Mouse (Mus musculus) liver, postnatal 0 days (tissue): ENCODE measurements around the gene Adam12.

Source experiments
- CTCF ChIP-seq: sonication (generic); IDR thresholded peaks from 2 replicates; pipeline ENCODE4 v1.5.1; 2016; ENCODE audit warnings: antibody characterized with exemption, low read depth
- EP300 ChIP-seq: IDR thresholded peaks from 2 replicates; pipeline ENCODE4 v1.6.1; 2016; ENCODE audit warnings: antibody characterized with exemption, low read depth, mild to moderate bottlenecking

- TF ChIP-seq CTCF = no peak
- TF ChIP-seq EP300 = no peak
These were observed 10.8 kb upstream of the Adam12 start for GRCm38 (mm10) chr7:134242773-134243172.
